Mouse (Mus musculus) kidney, embryonic 14.5 days (tissue): ENCODE measurements around the gene Abtb2. TPM values are rescaled to one million over a fixed set of nuclear protein-coding genes. Genes with fewer than 3 reads are reported as not detected.

Experiments
- ATAC-seq: fragments of 200-750 bp; cut with Nextera tagmentation; 2 replicates; pipeline ENCODE4 v1.8.0; 2017; ENCODE audit warnings: moderate number of reproducible peaks, mild to moderate bottlenecking, moderate TSS enrichment, moderate library complexity; ENCODE audit not compliant: low FRiP score, low TSS enrichment
- H3K27ac ChIP-seq: fragments of 300-500 bp; sonication (generic); 2 replicates; pipeline ENCODE4 v1.5.1; 2014; ENCODE audit warnings: low read depth, mild to moderate bottlenecking, low read length, moderate library complexity, mixed read lengths
- H3K27me3 ChIP-seq: fragments of 300-500 bp; sonication (generic); 2 replicates; pipeline ENCODE4 v1.6.1; 2014; ENCODE audit warnings: mild to moderate bottlenecking, low read length; ENCODE audit not compliant: control insufficient read depth, insufficient read depth
- H3K36me3 ChIP-seq: fragments of 300-500 bp; sonication (generic); 2 replicates; pipeline ENCODE4 v1.6.1; 2014; ENCODE audit warnings: low read length, mixed read lengths; ENCODE audit not compliant: control insufficient read depth, insufficient read depth
- H3K4me1 ChIP-seq: fragments of 300-500 bp; sonication (generic); 2 replicates; pipeline ENCODE4 v1.6.1; 2014; ENCODE audit warnings: low read length, mixed read lengths; ENCODE audit not compliant: control insufficient read depth, insufficient read depth
- H3K4me2 ChIP-seq: fragments of 300-500 bp; sonication (generic); replicated peaks from 2 replicates; pipeline ENCODE4 v1.6.1; 2014; ENCODE audit warnings: low read depth, mild to moderate bottlenecking, low read length
- H3K4me3 ChIP-seq: fragments of 300-500 bp; sonication (generic); 2 replicates; pipeline ENCODE4 v1.5.1; 2014; ENCODE audit warnings: mild to moderate bottlenecking, low read length
- H3K9ac ChIP-seq: fragments of 300-500 bp; sonication (generic); 2 replicates; pipeline ENCODE4 v1.6.1; 2014; ENCODE audit warnings: low read depth, mild to moderate bottlenecking, low read length, moderate library complexity
- H3K9me3 ChIP-seq: fragments of 300-500 bp; sonication (generic); 2 replicates; pipeline ENCODE4 v1.6.1; 2016; ENCODE audit warnings: low read length; ENCODE audit not compliant: control insufficient read depth
- WGBS: fragments of 180-500 bp; shearing (Covaris S2); extraction: QIAGEN DNeasy Blood & Tissue Kit; methylation state at CpG from one replicate; pipeline ENCODE4 v1.1.7; 2014; 5-methylcytosine and 5-hydroxymethylcytosine counted together
- polyA plus RNA-seq: library from polyadenylated mRNA; unstranded; fragments of >200 nt; fragmentation: Nextera tagmentation; extraction: Ambion mirVana; gene quantifications from 2 replicates; pipeline ENCODE4 v1.2.1, GENCODE M21; 2014

Gene Abtb2
- polyA plus RNA-seq, 1 experiment from 2014 or later: 7.6 TPM

GRCm38 (mm10) chr2:103637385-103637784, 71.3 kb downstream of the Abtb2 start:
- Histone ChIP-seq H3K4me2 (no peak overlapping the region), H3K36me3 (no peaks in the 10 kb centered on the region), H3K4me3 (no peak overlapping the region), H3K9ac (no peak overlapping the region), H3K9me3 (no peaks in the 10 kb centered on the region), H3K27ac (no peak overlapping the region), H3K27me3 (no peaks in the 10 kb centered on the region), H3K4me1 (peaks cover 15% of the 10 kb centered on the region)
- WGBS: 79% methylated on average over 1 of the region's 1 CpGs
- ATAC-seq: no peak

- Histone ChIP-seq H3K9me3 (no peaks in the 10 kb centered on the region), H3K4me1 (peaks cover 10% of the 10 kb centered on the region; the same call in 1 of the 2 replicates), H3K27ac (no peak overlapping the region), H3K36me3 (no peaks in the 10 kb centered on the region), H3K27me3 (no peaks in the 10 kb centered on the region), H3K4me3 (no peak overlapping the region), H3K4me2 (no peak overlapping the region), H3K9ac (no peak overlapping the region)
- WGBS: 92% methylated on average over 5 of the region's 5 CpGs
- ATAC-seq: no peak
These were observed 71.8 kb downstream of the Abtb2 start for GRCm38 (mm10) chr2:103637943-103638342.

GRCm38 (mm10) chr2:103639701-103640100, 73.6 kb downstream of the Abtb2 start:
- ATAC-seq: no peak
- Histone ChIP-seq H3K4me1 (peaks cover 14% of the 10 kb centered on the region), H3K27me3 (no peaks in the 10 kb centered on the region), H3K9me3 (no peaks in the 10 kb centered on the region), H3K4me3 (no peak overlapping the region), H3K9ac (no peak overlapping the region), H3K27ac (no peak overlapping the region), H3K36me3 (no peaks in the 10 kb centered on the region), H3K4me2 (no peak overlapping the region)
- 17% methylated on average over 2 of the region's 2 CpGs for WGBS

DNA sequence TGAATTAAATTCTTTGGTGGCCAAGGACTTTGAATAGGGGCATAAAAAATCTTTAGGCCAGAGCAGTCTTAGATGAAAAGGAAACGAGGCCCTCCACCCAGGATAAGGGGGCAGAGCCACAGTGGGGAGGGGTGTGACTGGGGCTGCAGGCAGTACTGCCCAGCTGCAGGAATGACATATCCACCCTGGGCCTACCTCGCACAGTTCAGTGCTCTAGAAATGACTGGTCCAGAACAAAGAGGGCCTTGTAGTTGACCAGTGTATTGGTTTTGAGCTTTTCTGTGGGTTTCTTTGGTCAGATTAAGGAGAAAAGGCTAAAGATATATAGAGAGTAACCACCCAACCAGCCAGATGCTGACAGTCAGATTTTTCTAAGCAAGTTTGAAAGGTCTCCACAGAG, 74.8 kb downstream of the Abtb2 start:
- H3K4me2 ChIP-seq: no peak overlapping the region
- H3K36me3 ChIP-seq: no peaks in the 10 kb centered on the region
- peak; percentile 68; the same call in 1 of the 2 replicates for ATAC-seq
- H3K27me3 ChIP-seq: no peaks in the 10 kb centered on the region
- peak overlapping the region; percentile 0; the same call in 1 of the 2 replicates for H3K27ac ChIP-seq
- 53% methylated on average over 2 of the region's 2 CpGs for WGBS
- no peaks in the 10 kb centered on the region for H3K9me3 ChIP-seq
- H3K4me3 ChIP-seq: no peak overlapping the region
- no peak overlapping the region for H3K9ac ChIP-seq
- peaks cover 14% of the 10 kb centered on the region for H3K4me1 ChIP-seq

- no peak overlapping the region for H3K4me3 ChIP-seq
- no peaks in the 10 kb centered on the region for H3K27me3 ChIP-seq
- H3K4me2 ChIP-seq: no peak overlapping the region
- no peak overlapping the region for H3K9ac ChIP-seq
- ATAC-seq: peak; percentile 66
- H3K9me3 ChIP-seq: no peaks in the 10 kb centered on the region
- H3K4me1 ChIP-seq: peaks cover 14% of the 10 kb centered on the region
- 17% methylated on average over 4 of the region's 4 CpGs for WGBS
- no peaks in the 10 kb centered on the region for H3K36me3 ChIP-seq
- H3K27ac ChIP-seq: 0 out of 2 replicates have a peak overlapping the region, but pooled peaks have one; percentile 4
These were observed 77.6 kb downstream of the Abtb2 start for GRCm38 (mm10) chr2:103643584-103644211.

GRCm38 (mm10) chr2:103644418-103644817, 78.3 kb downstream of the Abtb2 start:
- Histone ChIP-seq H3K27me3 (no peaks in the 10 kb centered on the region), H3K36me3 (no peaks in the 10 kb centered on the region), H3K27ac (no peak overlapping the region), H3K4me1 (peaks cover 14% of the 10 kb centered on the region), H3K9ac (no peak overlapping the region), H3K4me3 (no peak overlapping the region), H3K9me3 (no peaks in the 10 kb centered on the region), H3K4me2 (no peak overlapping the region)
- no peak for ATAC-seq
- WGBS: 25% methylated on average over 1 of the region's 1 CpGs

GRCm38 (mm10) chr2:103650314-103650879, 84.3 kb downstream of the Abtb2 start:
- Histone ChIP-seq H3K36me3 (no peaks in the 10 kb centered on the region), H3K9me3 (no peaks in the 10 kb centered on the region), H3K27me3 (no peaks in the 10 kb centered on the region), H3K4me1 (no peaks in the 10 kb centered on the region), H3K9ac (no peak overlapping the region), H3K27ac (no peak overlapping the region), H3K4me2 (no peak overlapping the region), H3K4me3 (no peak overlapping the region)
- 64% methylated on average over 2 of the region's 2 CpGs for WGBS
- no peak for ATAC-seq

DNA sequence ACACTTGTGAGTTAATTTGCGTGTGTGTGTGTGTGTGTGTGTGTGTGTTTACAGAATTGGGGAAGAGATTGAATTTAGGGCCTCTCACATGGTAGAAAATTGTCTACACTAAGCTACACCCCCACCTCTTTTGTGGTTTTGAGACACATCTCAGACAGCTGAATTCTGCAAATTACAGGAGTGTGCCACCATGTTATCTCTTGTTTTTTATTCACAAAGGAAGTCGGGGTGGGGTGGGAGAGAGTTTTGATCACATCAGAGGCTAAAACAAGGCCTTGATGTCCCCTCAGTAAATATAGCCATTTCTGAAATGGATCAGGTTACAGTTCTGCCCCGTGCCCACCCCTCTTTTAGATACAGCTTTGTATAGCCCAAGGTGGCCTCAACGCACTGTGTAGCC, 86.0 kb downstream of the Abtb2 start:
- Histone ChIP-seq H3K9me3 (no peaks in the 10 kb centered on the region), H3K4me2 (no peak overlapping the region), H3K36me3 (no peaks in the 10 kb centered on the region), H3K4me1 (no peaks in the 10 kb centered on the region), H3K9ac (no peak overlapping the region), H3K27ac (no peak overlapping the region), H3K27me3 (no peaks in the 10 kb centered on the region), H3K4me3 (no peak overlapping the region)
- 60% methylated on average over 4 of the region's 4 CpGs for WGBS
- no peak for ATAC-seq

DNA sequence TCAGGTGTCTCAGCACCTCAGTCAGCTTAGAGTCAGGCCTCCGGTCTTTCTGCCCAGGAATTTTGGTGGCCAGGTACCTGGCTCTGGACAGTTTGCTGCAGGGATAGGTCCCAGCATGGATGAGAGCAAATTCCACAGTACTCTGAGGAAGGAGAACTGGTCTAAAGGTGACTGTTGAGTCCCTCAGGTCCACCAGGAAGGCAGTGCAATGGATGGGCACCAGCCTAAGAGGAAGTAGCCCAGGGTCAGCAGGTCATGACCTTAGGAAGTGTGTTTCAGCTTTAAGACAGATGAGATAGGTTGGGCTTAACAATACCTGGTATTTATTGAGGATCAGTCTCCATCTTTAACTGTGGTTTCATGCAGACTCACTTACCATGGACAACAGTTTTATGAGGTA, 88.9 kb downstream of the Abtb2 start:
- no peaks in the 10 kb centered on the region for H3K9me3 ChIP-seq
- ATAC-seq: no peak
- H3K9ac ChIP-seq: no peak overlapping the region
- H3K27me3 ChIP-seq: no peaks in the 10 kb centered on the region
- 92% methylated on average over 1 of the region's 1 CpGs for WGBS
- H3K27ac ChIP-seq: no peak overlapping the region
- H3K4me1 ChIP-seq: 0 out of 2 replicates have a peak, but pooled peaks cover 2% of the 10 kb centered on the region
- H3K36me3 ChIP-seq: no peaks in the 10 kb centered on the region
- no peak overlapping the region for H3K4me2 ChIP-seq
- no peak overlapping the region for H3K4me3 ChIP-seq
